Mouse (Mus musculus) neural tube, embryonic 12.5 days (tissue): Measurements from ENCODE around the gene Psen2. TPM values are rescaled to one million over a fixed set of nuclear protein-coding genes. Genes with fewer than 3 reads are reported as not detected.

Experiments
- ATAC-seq: fragments of 200-750 bp; cut with Nextera tagmentation; 2 replicates; pipeline ENCODE4 v1.8.0; 2017; ENCODE audit warnings: low read depth, mild to moderate bottlenecking, moderate TSS enrichment, moderate library complexity; ENCODE audit not compliant: low FRiP score
- H3K27ac ChIP-seq: fragments of 300-500 bp; sonication (generic); 2 replicates; pipeline ENCODE4 v1.5.1; 2016
- H3K27me3 ChIP-seq: fragments of 300-500 bp; sonication (generic); replicated peaks from 2 replicates; pipeline ENCODE4 v1.6.1; 2016; ENCODE audit warnings: mild to moderate bottlenecking
- H3K36me3 ChIP-seq: fragments of 300-500 bp; sonication (generic); 2 replicates; pipeline ENCODE4 v1.6.1; 2016; ENCODE audit warnings: mild to moderate bottlenecking
- H3K4me1 ChIP-seq: fragments of 300-500 bp; sonication (generic); 2 replicates; pipeline ENCODE4 v1.6.1; 2016
- H3K4me2 ChIP-seq: fragments of 300-500 bp; sonication (generic); replicated peaks from 2 replicates; pipeline ENCODE4 v1.6.1; 2016; ENCODE audit warnings: mild to moderate bottlenecking
- H3K4me3 ChIP-seq: fragments of 300-500 bp; sonication (generic); 2 replicates; pipeline ENCODE4 v1.5.1; 2016
- H3K9ac ChIP-seq: fragments of 300-500 bp; sonication (generic); 2 replicates; pipeline ENCODE4 v1.6.1; 2016; ENCODE audit warnings: mild to moderate bottlenecking
- H3K9me3 ChIP-seq: fragments of 300-500 bp; sonication (generic); 2 replicates; pipeline ENCODE4 v1.6.1; 2016; ENCODE audit warnings: mild to moderate bottlenecking
- WGBS: fragments of 180-500 bp; shearing (Covaris S2); methylation state at CpG from one replicate; pipeline ENCODE4 v1.1.7; 2016; 5-methylcytosine and 5-hydroxymethylcytosine counted together
- polyA plus RNA-seq: library from polyadenylated mRNA; unstranded; fragments of >200 nt; fragmentation: Nextera tagmentation; extraction: Ambion mirVana; gene quantifications from 2 replicates; pipeline ENCODE4 v1.2.1, GENCODE M21; 2016

Gene Psen2
- polyA plus RNA-seq, 1 experiment from 2014 or later, result 9.5 TPM

GRCm38 (mm10) chr1:180191651-180192220 is 71.5 kb downstream of the Psen2 start:
- peaks cover 10% of the 10 kb centered on the region for H3K4me1 ChIP-seq

GRCm38 (mm10) chr1:180191112-180191511 is 72.1 kb downstream of the Psen2 start:
- Histone ChIP-seq H3K9ac (no peak overlapping the region), H3K4me3 (no peak overlapping the region), H3K4me2 (no peak overlapping the region), H3K9me3 (no peaks in the 10 kb centered on the region), H3K27me3 (no peaks in the 10 kb centered on the region), H3K4me1 (peaks cover 6% of the 10 kb centered on the region), H3K27ac (no peak overlapping the region), H3K36me3 (no peaks in the 10 kb centered on the region)
- ATAC-seq, result no peak
- 81% methylated on average over 8 of the region's 8 CpGs for WGBS

More at GRCm38 (mm10) chr1:180191651-180192220, 71.5 kb downstream of the Psen2 start:
- Histone ChIP-seq H3K36me3 (no peaks in the 10 kb centered on the region), H3K4me3 (no peak overlapping the region), H3K9me3 (no peaks in the 10 kb centered on the region), H3K9ac (no peak overlapping the region), H3K27ac (no peak overlapping the region), H3K27me3 (no peaks in the 10 kb centered on the region), H3K4me2 (no peak overlapping the region)
- ATAC-seq, result no peak
- WGBS, result 67% methylated on average over 7 of the region's 7 CpGs

GRCm38 (mm10) chr1:180188951-180189350 is 74.3 kb downstream of the Psen2 start:
- ATAC-seq, result no peak
- Histone ChIP-seq H3K27me3 (no peaks in the 10 kb centered on the region), H3K4me2 (no peak overlapping the region), H3K9me3 (no peaks in the 10 kb centered on the region), H3K4me1 (no peaks in the 10 kb centered on the region), H3K27ac (no peak overlapping the region), H3K36me3 (no peaks in the 10 kb centered on the region), H3K4me3 (no peak overlapping the region), H3K9ac (no peak overlapping the region)
- WGBS, result 92% methylated on average over 4 of the region's 4 CpGs

GRCm38 (mm10) chr1:180186371-180186770 is 76.9 kb downstream of the Psen2 start:
- WGBS, result 91% methylated on average over 3 of the region's 3 CpGs
- H3K4me2 ChIP-seq, result no peak overlapping the region

GRCm38 (mm10) chr1:180185877-180186276 is 77.4 kb downstream of the Psen2 start:
- Histone ChIP-seq H3K27ac (no peak overlapping the region), H3K4me3 (no peak overlapping the region), H3K36me3 (no peaks in the 10 kb centered on the region), H3K9ac (no peak overlapping the region), H3K4me2 (no peak overlapping the region), H3K27me3 (no peaks in the 10 kb centered on the region), H3K4me1 (no peaks in the 10 kb centered on the region), H3K9me3 (no peaks in the 10 kb centered on the region)
- ATAC-seq, result no peak
- WGBS, result 72% methylated on average over 5 of the region's 5 CpGs

More at GRCm38 (mm10) chr1:180186371-180186770, 76.9 kb downstream of the Psen2 start:
- no peak overlapping the region for H3K4me3 ChIP-seq
- no peaks in the 10 kb centered on the region for H3K4me1 ChIP-seq
- H3K36me3 ChIP-seq, result no peaks in the 10 kb centered on the region
- no peaks in the 10 kb centered on the region for H3K9me3 ChIP-seq
- no peak overlapping the region for H3K27ac ChIP-seq
- no peak for ATAC-seq
- no peaks in the 10 kb centered on the region for H3K27me3 ChIP-seq
- H3K9ac ChIP-seq, result no peak overlapping the region

GRCm38 (mm10) chr1:180184768-180185167 is 78.5 kb downstream of the Psen2 start:
- ATAC-seq, result no peak
- Histone ChIP-seq H3K4me2 (no peak overlapping the region), H3K9ac (no peak overlapping the region), H3K4me3 (no peak overlapping the region), H3K9me3 (no peaks in the 10 kb centered on the region), H3K4me1 (no peaks in the 10 kb centered on the region), H3K36me3 (no peaks in the 10 kb centered on the region), H3K27me3 (no peaks in the 10 kb centered on the region), H3K27ac (no peak overlapping the region)
- 57% methylated on average over 7 of the region's 7 CpGs for WGBS

GRCm38 (mm10) chr1:180183525-180184159 is 79.6 kb downstream of the Psen2 start:
- no peaks in the 10 kb centered on the region for H3K36me3 ChIP-seq
- H3K4me2 ChIP-seq, result no peak overlapping the region
- ATAC-seq, result no peak

GRCm38 (mm10) chr1:180182731-180183130 is 80.5 kb downstream of the Psen2 start:
- Histone ChIP-seq H3K36me3 (no peaks in the 10 kb centered on the region), H3K9me3 (no peaks in the 10 kb centered on the region), H3K27ac (no peak overlapping the region), H3K4me1 (no peaks in the 10 kb centered on the region), H3K9ac (no peak overlapping the region), H3K27me3 (no peaks in the 10 kb centered on the region), H3K4me3 (no peak overlapping the region), H3K4me2 (no peak overlapping the region)
- 60% methylated on average over 3 of the region's 3 CpGs for WGBS
- ATAC-seq, result no peak

More at GRCm38 (mm10) chr1:180183525-180184159, 79.6 kb downstream of the Psen2 start:
- no peaks in the 10 kb centered on the region for H3K27me3 ChIP-seq
- H3K9ac ChIP-seq, result no peak overlapping the region
- no peaks in the 10 kb centered on the region for H3K9me3 ChIP-seq
- H3K4me1 ChIP-seq, result no peaks in the 10 kb centered on the region
- H3K4me3 ChIP-seq, result no peak overlapping the region
- 89% methylated on average over 6 of the region's 6 CpGs for WGBS
- H3K27ac ChIP-seq, result no peak overlapping the region

- no peaks in the 10 kb centered on the region for H3K27me3 ChIP-seq
- no peaks in the 10 kb centered on the region for H3K4me1 ChIP-seq
- no peak overlapping the region for H3K27ac ChIP-seq
- H3K9ac ChIP-seq, result no peak overlapping the region
- no peak for ATAC-seq
- H3K4me2 ChIP-seq, result no peak overlapping the region
- H3K9me3 ChIP-seq, result no peaks in the 10 kb centered on the region
- no peak overlapping the region for H3K4me3 ChIP-seq
- H3K36me3 ChIP-seq, result no peaks in the 10 kb centered on the region
- 89% methylated on average over 9 of the region's 9 CpGs for WGBS
These were observed 81.3 kb downstream of the Psen2 start for GRCm38 (mm10) chr1:180181966-180182319.

- Histone ChIP-seq H3K4me1 (no peaks in the 10 kb centered on the region), H3K9ac (no peak overlapping the region), H3K9me3 (no peaks in the 10 kb centered on the region), H3K36me3 (no peaks in the 10 kb centered on the region), H3K4me2 (no peak overlapping the region), H3K4me3 (no peak overlapping the region), H3K27me3 (no peaks in the 10 kb centered on the region), H3K27ac (no peak overlapping the region)
- no peak for ATAC-seq
- WGBS, result 86% methylated on average over 7 of the region's 7 CpGs
These were observed 81.8 kb downstream of the Psen2 start for GRCm38 (mm10) chr1:180181304-180181965.

- Histone ChIP-seq H3K4me1 (no peaks in the 10 kb centered on the region), H3K4me3 (no peak overlapping the region), H3K4me2 (no peak overlapping the region), H3K9me3 (no peaks in the 10 kb centered on the region), H3K36me3 (no peaks in the 10 kb centered on the region), H3K27me3 (no peaks in the 10 kb centered on the region), H3K9ac (no peak overlapping the region), H3K27ac (no peak overlapping the region)
- WGBS, result 95% methylated on average over 2 of the region's 2 CpGs
- no peak for ATAC-seq
These were observed 83.4 kb downstream of the Psen2 start for GRCm38 (mm10) chr1:180179840-180180239.

GRCm38 (mm10) chr1:180179100-180179499 is 84.1 kb downstream of the Psen2 start:
- H3K27ac ChIP-seq, result no peak overlapping the region
- H3K4me3 ChIP-seq, result no peak overlapping the region
- H3K4me1 ChIP-seq, result no peaks in the 10 kb centered on the region
- H3K9me3 ChIP-seq, result no peaks in the 10 kb centered on the region
- no peak overlapping the region for H3K9ac ChIP-seq
- no peak overlapping the region for H3K4me2 ChIP-seq
- no peak for ATAC-seq
- H3K36me3 ChIP-seq, result no peaks in the 10 kb centered on the region
- WGBS, result 96% methylated on average over 4 of the region's 4 CpGs
- H3K27me3 ChIP-seq, result no peaks in the 10 kb centered on the region
